Mouse (Mus musculus): ENCODE measurements at regions not wholly inside any gene's neighbourhood (a gene's known extent, or its start where the extent isn't known, plus 50 kb on each side); places are given as distances from the start of the nearest gene placed in this dataset.

- no peak for DNase-seq (ENCODE audit: inconsistent age in 2 of 2, low spot score in 1 of 2)
Observed at GRCm38 (mm10) chr1:186909518-186910105, 57.6 kb upstream of the D1Pas1 start.

DNA sequence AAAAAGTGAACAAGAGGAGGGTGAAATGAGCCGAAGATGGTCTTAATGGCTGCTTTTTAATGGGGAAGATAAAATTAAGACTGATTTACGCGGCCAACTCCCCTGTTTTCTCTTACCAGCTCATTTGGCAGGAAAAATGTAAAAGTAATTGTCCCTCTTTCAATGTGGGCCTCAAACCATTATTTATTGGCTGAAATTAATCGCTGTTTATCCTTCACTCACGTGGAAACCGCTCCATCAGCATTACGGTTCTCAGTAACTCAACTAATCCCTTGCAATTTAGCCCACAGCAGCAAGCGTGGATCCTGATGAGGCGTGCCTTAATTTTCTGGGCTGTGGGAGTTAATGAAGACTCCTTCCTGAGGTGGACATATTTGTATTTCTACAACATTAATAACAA, 58.1 kb upstream of the D1Pas1 start:
- no peak for DNase-seq (ENCODE audit: inconsistent age in 2 of 2, low spot score in 1 of 2)

DNA sequence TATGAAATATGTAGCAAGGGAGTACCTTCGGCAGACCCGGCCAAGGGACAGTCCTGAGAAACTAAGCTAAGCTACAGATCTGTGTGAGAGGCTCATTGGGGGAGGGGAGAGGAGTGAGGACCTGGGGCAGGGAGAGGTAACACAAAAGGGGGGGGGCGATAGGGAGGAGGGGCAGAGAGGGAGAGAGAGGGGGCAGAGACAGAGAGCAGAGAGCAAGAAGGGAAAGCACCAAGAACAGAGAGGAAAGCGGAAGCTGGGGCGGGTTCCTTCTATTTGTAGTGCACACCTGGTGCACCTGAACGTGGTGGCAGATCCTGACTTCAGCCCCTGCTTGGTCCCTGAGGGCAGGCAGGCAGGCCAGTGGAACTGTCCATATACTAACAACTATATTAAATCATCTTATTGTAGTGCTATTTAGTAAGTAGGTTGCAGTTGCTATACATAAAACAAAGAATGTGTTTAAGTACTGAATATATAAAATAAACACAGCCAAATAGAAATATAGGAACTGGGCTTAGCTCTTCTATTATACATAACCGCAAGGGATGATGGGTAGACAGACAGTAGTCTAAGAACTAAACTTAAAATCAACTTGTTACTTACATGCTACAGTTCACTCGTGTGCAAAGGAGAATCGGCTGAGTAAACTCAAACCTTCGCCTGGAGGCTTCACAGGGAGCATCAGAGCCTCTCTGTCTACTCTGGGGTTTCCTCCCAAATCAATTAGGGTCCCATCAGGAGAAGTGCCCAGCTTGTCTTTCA, 59.6 kb upstream of the D1Pas1 start:
- DNase-seq (ENCODE audit: inconsistent age in 2 of 2, low spot score in 1 of 2): no peak

GRCm38 (mm10) chr1:186905942-186906341, 61.3 kb upstream of the D1Pas1 start:
- DNase-seq (ENCODE audit: inconsistent age in 2 of 2, low spot score in 1 of 2): no peak

GRCm38 (mm10) chr1:186901548-186901947, 65.7 kb upstream of the D1Pas1 start:
- DNase-seq (ENCODE audit: inconsistent age in 2 of 2, low spot score in 1 of 2): no peak

DNA sequence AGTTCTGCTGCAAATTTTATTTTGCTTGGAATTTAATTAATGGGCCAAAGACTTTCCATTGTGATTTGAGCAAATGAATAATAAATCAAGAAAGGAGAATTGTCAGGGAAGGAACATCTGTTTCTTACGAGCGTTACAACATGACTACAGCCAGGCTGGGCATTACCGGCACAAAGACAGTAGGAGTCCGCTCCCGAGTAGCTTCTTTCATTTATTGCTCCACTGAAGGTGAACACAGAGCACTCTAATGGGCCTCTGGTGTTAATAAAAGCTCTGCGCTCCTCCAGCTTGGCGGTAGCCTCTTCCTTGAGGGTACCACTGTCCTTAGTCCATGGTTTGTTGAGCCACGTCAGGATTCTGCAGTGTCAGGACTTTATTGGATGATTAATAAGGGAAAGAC, 69.0 kb upstream of the D1Pas1 start:
- peak in 1 of 2 experiments; percentile 21 for DNase-seq (ENCODE audit: inconsistent age in 2 of 2, low spot score in 1 of 2)

- no peak for DNase-seq (ENCODE audit: inconsistent age in 2 of 2, low spot score in 1 of 2)
Observed at GRCm38 (mm10) chr1:186889584-186889852, 77.7 kb upstream of the D1Pas1 start.

GRCm38 (mm10) chr1:186888767-186889583, 78.2 kb upstream of the D1Pas1 start:
- no peak for DNase-seq (ENCODE audit: inconsistent age in 2 of 2, low spot score in 1 of 2)

- no peak for DNase-seq (ENCODE audit: inconsistent age in 2 of 2, low spot score in 1 of 2)
Observed at GRCm38 (mm10) chr1:186887127-186887526, 80.1 kb upstream of the D1Pas1 start.

DNA sequence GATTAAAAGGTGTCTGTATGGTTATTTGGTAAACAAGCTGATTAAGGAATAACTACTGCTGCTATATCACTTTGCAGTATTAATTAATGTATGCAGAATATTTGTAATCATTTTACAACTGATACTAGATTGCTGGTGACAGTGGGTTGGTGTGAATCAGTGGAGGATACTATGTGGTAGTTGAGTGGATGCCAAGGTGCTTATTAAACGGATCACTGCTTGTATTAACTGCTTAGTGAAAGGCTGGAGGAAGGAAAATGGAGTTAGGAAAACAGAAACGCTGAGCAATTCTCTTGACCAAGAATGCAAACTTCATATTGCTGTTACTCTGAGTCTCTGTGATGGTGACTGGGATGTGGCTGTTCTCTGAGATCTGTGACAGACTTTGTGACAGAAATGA, 86.8 kb upstream of the D1Pas1 start:
- DNase-seq (ENCODE audit: inconsistent age in 2 of 2, low spot score in 1 of 2): no peak

DNA sequence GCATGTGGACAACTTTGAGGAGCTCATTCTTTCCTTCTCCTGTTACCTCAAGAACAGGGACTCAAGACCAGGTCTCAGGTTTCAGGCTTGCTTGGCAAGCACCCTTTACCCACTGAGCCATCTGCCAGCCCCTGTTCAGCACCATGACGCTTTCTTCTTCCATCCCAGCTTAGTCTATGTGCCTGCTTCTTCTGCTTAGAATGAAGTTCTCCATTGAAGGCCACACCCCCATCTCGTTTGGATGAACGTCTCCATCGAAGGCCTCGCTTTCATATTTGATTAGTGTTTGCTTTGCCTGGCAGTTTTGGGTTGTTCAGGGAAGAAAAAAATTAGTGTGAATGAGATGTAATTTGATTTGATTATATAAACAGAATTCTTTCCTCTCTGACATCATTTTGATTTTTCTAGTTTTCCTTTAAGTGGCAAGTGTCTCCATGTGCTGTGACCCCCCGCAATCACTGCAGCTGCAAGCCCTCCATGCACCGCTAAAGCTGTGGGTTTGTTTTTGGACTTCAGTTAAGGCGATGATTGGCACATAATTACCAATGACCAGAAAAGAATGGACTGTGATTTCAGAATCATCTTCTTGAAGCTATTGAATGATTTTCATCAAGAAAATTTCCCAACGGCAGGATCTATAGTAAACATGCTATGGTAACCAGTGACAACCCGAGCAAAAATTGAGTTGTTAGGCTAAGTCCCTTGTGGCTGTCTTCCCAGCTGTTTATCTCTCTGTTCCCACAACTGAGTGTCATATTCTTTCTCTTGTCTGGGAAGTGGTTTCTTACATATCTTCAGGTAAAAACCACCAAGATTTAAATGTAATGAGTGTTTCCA, 106.4 kb upstream of the D1Pas1 start:
- no peak for DNase-seq (ENCODE audit: inconsistent age in 2 of 2, low spot score in 1 of 2)

DNA sequence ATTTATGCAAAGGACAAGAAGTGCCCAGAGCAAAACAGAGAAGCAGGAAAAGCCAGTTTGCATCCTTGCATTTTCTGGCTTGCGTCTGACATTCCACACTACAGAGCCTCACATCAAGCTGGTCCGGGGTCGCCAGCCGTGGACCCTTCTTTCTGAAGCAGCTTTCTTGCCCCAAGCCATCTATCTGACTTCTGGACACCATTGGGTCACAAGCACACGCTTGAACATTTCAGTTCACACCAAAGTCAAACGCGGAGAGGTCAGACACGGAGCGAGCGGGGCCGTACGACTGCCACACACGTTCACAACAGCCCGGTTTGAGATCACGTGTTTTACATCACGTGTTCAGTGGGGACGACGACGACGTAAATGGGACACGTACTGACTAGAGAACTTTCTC, 108.9 kb upstream of the D1Pas1 start:
- DNase-seq (ENCODE audit: inconsistent age in 2 of 2, low spot score in 1 of 2): no peak

DNA sequence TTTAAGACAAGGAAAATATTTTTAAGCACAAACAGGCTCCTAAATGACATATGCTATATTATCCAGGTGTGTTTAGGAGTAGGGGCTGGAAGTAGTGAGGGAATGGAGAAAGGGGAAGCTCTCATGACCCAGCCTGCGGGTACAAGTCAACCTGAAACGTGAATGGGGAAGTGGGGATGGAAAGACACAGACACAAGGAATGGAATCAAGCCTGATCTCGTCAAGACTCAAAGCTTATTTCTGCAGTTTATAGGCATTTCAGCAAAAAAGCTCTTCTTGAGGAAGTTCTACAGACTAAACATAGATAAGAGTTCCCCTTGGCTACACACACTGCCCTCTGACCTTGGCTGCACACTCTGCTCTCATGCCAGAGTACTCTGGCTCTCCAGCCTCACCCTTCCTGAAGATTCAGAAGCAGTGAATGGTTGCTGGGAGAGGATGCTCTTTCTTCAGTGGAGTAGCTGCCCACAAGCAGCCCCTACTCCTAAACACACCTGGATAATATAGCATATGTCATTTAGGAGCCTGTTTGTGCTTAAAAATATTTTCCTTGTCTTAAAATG, 106.4 kb upstream of the Rrp15 start:
- DNase-seq (ENCODE audit: inconsistent age in 2 of 2, low spot score in 1 of 2): peak; percentile 23 to 52

- DNase-seq (ENCODE audit: inconsistent age in 2 of 2, low spot score in 1 of 2): no peak
Observed at GRCm38 (mm10) chr1:186845256-186845655, 96.1 kb upstream of the Rrp15 start.

- peak in 1 of 2 experiments; percentile 53 for DNase-seq (ENCODE audit: inconsistent age in 2 of 2, low spot score in 1 of 2)
Observed at GRCm38 (mm10) chr1:186833896-186834800, 85.0 kb upstream of the Rrp15 start.

DNA sequence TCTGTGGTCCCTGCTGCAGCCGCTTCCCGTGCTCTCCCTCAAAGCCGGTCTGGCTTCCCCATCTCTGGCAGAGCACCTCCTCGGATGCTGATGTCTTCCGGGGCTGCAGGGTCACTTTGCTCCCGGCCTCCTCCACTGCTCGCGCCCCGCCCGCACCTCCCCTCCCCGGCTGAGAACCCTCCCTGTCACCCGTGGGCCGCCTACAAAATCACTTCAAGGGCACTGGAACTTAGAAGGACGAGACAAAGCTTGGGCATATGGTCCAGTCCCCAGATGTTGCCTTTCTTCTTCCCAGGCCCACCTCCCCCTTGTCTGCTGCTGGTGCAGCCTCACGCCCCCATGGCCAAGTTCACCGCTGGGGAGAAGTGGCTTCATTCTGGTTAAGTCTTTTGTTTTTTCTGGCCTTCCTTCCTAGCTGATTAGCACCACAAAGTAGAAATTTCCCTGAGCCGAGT, 84.3 kb upstream of the Rrp15 start:
- DNase-seq (ENCODE audit: inconsistent age in 2 of 2, low spot score in 1 of 2): peak in 1 of 2 experiments; percentile 40

DNA sequence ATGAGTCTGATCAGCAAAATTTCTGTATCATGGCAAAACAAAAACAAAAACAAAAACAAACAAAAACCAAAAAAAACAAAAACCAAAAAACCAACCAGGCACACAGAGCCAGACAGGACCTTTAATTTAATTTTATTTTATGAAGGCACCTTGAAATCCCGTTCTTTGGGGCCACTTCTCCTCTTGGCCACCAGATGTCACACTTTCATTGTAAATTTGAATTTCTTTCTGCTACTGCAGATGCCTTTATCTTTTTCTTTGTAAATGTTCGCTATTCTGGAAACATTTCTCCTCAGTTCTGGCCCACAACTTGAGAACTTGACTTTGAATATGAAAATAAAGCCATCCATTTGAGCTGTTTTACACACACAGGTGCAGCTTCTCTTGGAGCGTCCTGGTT, 78.6 kb upstream of the Rrp15 start:
- DNase-seq (ENCODE audit: inconsistent age in 2 of 2, low spot score in 1 of 2): peak; percentile 6 to 76

GRCm38 (mm10) chr1:186808192-186808960, 59.2 kb upstream of the Rrp15 start:
- no peak for DNase-seq (ENCODE audit: inconsistent age in 2 of 2, low spot score in 1 of 2)

DNA sequence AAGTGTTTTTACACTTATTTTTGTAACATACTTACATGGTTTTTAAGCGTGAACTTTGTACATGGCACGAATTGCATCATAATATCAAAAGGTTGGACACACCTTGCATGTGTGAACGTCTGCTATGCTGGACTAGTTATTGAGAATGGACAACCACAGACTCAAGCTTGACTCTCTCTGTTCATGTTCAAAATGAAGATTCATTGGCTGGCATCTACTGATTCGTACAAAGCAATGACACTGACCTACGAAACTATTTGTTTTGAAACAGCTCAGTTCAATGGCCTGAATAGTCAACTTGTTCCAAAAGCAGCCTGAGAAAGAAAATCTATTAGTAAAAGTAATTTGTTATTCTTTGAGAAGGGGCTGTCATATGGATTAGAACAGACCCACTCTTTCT, 55.3 kb upstream of the Rrp15 start:
- no peak for DNase-seq (ENCODE audit: inconsistent age in 2 of 2, low spot score in 1 of 2)
